Mouse (Mus musculus) monocyte, adult 5-6 weeks (primary cell): ENCODE results near the gene Plvap. TPM values are rescaled to one million over a fixed set of nuclear protein-coding genes. Genes with fewer than 3 reads are reported as not detected.
"Not testable (repeated sequence)": the region's sequence is repeated elsewhere in the genome, so short reads cannot be mapped to it uniquely, and the experiment has no call there.

Experiments used
- ATAC-seq: fragments of 153-309, 156-312 bp; replicated peaks from 2 replicates; pipeline ENCODE4 v1.8.0; 2017; ENCODE audit warnings: mild to moderate bottlenecking; ENCODE audit not compliant: low TSS enrichment, insufficient number of reproducible peaks, severe bottlenecking, poor library complexity, low FRiP score
- total RNA-seq: library from RNA; stranded (forward); fragments of 200-1000, 200-491, 200-594 nt; gene quantifications from 3 replicates; pipeline ENCODE4 v1.2.3, GENCODE M21; 2017

Plvap gene
- total RNA-seq: not detected in 3 replicates

DNA sequence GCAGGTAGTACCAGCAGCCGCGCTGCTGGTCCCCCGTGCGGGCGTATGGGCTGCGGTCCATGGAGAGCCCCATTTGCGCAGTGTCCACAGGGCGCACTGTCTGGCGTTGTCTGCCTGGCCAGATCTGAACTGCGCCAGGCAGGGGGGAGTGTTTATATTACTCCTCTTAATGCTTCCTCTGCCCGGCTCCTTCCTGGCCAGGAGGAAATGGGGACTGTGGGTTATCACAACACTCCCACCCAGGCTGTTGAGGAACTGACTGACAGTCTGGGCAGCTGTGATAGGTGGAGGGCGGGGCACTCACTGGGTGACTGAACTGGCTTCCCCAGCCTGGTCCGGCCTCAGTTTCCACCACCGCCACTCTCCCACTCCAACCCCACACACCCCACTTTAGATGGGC, at the start of gene Plvap:
Gene Plvap (minus strand): TSS at position 109 of the 400 bp plus-strand sequence.
- no peak for ATAC-seq

DNA sequence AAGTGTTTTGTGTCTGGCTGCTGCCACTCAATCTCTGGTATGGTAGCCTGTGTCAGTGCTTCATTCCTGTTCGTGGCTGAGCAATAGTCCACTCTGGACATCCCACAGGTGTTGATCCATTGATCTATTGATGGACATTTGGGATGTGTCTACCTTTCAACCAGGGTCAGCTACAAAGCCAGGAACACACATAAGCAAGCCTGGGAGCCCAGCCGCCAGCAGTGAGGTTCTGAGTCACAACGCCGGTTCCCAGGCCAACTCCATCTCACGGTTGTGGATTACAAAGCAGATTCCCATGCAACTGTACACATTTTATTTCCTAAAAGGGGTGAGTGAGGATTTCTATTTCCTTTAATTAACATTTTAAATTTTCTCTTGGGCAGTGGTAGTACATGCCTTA, 49.2 kb upstream of the Plvap start:
- no peak for ATAC-seq

DNA sequence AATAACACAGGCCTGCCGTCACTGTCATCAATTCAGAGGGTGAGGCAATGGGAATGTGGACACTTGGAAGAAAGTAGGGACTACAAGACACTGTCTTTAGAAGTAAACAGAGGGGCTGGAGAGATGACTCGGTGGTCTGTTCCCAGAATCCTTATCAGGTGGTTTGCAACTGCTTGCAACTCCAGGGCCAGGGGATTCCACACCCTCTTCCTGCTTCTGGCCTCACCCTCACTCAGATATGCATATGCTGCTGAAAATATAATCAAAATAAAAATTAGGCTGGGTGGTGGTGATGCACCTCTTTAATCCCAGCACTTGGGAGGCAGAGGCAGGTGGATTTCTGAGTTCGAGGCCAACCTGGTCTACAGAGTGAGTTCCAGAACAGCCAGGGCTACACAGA, 48.5 kb upstream of the Plvap start:
- ATAC-seq: no peak

DNA sequence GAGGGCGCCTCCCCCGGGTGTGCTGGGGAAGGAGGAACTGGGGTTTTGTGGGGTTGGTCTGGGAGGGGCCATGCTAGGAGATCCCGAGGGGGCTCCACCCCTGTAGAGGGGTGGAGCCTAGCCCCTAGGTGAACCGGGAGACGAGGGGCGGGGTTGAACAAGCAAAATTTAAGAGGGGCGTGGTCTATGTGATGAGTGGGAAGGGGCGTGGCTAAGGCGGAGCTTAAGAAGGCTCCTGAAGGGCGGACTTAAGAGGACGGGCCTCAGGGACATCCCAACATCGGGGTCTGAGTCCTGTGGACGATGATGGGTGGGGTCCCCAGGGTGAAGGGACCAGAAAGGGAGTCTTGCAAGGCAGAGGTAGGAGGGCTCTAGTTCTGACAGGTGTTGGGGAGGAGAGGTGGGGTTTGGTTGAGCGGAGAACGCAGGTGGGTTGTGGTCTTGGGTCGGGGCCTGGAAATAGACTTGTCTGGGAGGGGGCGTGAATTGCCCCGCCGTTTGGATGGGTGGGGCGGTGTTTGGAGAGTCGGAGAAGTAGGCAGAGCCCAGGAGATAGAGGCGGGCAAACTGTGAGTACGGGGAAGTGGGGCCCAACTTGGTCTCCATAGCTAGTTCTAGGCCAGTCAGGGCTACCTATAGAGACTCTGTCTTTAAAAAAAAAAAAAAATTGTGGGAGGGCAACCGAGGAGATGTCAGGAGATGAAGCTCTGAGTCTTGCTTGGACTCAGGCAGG, 47.6 kb upstream of the Plvap start:
- ATAC-seq: peak; percentile 64

DNA sequence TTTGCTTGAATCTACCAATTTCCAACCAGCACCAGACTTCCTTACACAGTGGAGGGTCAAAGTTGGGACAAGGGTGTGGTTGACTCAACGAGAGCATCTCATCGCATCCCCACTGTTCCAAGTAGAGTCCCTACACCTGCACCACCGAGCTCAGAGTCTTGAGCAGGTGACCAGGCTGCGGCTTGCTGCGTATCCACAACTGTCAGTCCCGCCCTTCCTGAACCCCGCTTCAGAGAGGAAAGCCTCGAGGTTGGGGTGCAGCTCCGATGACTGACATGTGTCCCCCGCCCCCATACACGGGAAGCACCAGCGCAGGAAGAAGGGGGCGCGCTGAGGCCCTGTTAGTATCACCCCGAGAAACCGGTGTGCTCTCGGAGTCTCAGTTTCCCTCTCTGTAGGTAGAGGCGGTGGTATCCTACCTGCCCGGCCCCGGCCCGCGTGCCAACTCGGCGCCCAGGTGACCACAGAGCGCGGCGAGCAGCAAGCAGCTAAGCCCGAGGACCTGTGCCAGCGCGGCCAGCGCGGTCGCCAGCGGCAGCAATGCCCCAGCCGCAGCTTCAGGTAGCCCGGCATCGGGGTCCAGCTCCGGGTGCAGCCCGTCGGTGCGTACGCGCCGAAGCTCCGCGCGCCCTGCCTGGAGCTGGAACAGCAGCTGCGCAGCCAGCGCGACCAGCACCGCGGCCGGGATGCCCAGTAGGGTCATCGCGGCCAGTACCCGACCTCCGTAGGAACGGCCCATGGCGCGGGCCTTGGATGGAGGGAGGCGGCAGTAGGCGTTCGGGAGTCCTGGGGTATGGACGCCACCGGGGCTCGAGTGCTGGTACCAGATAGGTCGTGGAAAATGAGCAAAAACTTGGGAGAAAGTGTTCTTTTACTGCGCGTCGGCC, 46.8 kb upstream of the Plvap start, which contains the start of gene Tmem221:
Gene Tmem221 (minus strand): TSS at position 801 of the 887 bp plus-strand sequence.
- no peak for ATAC-seq

DNA sequence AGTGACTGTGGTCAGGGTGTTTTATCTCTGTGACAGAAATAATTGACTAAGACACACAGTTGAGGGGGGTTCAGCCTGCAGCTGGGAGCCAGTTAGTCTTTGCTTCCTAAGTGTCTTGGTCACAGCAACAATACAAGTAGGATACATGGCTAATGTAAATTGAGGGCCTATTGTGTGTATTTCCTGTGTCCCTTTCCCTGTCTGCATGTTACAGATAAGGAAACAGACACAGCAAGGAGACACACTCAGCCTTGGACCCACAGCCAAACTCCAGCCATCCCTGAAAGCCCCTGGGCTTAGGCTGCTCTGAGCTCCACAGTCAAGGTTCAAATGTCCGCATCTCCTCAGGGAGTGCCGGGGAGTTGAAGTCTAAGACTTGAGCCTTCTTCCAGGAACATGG, 43.1 kb upstream of the Plvap start:
- ATAC-seq: no peak

DNA sequence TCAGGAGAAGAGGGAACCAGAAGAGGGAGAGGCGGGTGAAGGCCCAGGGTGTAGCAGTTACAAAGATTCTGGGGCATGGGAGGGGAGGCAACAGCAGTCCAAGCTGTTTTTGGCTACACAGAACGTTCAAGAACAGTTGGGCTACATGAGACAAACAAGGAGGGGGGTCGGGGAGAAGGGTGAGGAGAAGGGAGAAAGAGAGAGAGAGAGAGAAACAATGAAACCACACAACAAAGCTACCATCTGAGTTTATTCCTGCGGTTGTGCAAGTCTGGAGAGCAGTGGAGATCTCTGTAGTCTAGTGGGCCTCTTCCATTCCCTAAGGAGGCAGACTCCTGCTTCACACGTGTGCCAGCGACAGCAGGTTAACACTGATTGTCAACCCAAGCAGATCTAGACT, 42.4 kb upstream of the Plvap start:
- no peak for ATAC-seq

DNA sequence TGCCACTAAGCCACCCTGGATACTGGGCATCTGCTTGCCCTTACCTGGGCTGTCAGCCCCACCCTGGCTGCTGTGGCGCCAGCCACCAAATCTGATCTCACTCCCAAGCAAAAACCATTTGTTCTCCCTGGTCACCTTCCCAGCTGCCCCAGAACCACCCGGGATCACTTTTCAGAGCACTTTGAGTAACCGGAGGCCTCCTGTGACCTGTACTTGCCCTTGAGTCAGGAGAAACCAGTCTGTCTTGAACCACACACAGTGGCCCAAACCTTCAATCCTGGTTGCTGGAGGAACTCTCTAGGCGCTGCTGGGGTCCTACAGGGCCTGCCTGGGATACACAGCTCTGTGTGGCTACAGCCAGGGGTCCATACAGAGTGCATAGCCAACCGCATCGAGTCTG, 41.2 kb upstream of the Plvap start:
- ATAC-seq: no peak

DNA sequence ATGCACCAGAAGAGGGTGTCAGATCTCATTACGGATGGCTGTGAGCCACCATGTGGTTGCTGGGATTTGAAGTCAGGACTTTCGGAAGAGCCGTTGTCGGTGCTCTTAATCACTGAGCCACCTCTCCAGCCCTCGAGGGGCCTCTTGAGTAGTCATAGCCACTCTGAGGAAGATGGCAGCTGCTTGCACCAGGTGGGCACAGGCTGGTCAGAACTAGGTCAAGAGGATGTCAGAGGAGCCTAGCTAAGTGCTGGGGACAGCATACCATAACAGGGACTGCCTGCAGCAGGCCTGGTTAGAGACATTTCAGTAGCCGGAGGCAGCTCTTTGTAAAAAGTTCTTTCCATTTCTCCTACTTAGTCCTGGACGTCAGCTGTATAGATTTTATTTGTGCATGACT, 39.2 kb upstream of the Plvap start:
- no peak for ATAC-seq

DNA sequence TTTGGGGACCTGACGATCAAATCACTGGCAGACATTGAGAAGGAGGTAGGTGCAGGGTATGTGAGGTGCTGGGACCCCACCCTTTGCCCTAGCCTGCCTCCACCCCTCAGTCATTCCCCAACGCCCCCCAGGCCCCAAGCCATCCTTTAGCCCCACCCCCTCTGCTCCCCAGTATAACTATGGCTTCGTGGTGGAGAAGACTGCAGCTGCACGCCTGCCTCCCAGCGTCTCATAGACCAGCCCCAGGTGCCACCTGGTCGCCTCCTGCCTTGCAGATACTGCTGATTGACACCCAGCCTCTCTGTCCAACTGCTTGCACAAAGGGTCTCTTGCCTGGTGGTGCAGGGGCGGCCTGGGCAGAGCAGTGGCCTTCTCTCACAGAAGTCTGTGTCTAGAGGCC, 36.0 kb upstream of the Plvap start:
- no peak for ATAC-seq

DNA sequence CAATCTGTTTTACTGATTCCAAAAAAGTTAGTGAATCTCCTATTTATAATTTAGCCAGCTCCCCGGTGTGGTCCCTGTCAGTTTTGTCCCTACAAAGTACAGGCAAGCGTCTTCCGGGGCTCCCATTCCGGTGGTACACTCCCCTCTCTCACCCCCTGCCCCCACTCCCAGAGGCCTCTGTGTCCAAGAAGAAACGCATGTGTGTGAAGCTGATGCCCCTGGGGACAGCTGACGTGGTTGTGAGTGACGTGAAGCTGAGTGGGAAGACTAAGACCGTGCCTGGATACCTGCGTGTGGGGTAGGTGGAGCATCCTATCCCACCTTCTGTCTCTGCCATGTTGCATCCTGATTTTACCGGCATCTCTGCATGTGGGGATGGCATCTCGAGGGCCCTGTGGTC, 33.5 kb upstream of the Plvap start:
- no peak for ATAC-seq

DNA sequence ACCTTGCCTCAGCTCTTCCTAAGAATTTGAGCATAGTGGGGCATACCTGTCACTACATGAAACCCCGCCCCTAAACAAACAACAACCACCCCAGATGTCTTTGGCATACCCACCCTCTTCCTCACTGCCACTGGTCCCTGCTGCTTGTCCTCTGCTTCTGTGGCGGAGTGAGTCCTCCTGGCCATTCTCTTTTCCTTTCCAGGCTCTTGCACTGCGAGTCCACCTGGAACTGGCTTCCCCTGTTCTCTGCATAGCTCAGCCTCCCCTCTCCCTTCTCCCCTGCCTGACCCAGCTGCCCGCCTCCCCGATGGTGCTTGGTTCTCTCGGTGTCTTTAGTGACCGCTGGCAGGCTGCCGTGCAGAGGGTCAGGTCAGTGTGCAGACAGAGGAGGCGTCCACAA, 32.2 kb upstream of the Plvap start:
- ATAC-seq: no peak

DNA sequence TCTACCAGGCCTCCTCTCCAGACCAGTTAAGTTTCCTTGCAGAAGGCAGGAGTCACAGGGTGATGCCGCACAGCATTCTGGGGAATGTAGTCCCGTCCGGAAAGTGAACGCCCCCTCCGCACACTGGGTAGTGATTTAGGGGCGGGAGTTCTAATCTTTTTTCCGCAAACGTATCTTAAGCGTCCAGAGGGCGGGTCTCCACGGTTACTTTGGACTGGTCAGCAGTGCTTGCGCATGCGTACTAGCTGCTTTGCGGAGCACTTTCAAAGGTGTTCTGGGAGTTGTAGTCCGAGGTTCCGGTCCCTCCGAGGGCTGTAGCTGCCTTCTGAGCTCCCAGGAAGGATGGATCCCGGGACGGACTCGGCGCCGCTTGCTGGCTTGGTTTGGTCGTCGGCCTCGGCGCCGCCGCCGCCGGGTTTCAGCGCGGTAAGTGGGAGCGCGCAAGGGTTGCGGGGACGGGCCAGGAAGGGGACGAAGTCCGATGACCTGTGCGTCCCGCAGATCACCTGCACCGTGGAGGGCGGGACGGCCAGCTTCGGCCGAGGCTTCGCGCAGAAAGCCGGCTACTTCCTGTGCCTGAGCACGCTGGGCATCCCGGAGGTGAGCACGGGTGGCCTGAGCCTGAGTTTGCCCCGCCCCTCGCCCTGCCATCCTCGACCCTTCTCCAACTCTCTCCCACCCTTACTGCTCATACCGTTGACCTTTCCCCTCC, 31.2 kb upstream of the Plvap start, which contains the start of gene Mvb12a:
Gene Mvb12a (plus strand): TSS at position 291 of the 712 bp plus-strand sequence.
- ATAC-seq: peak; percentile 95

DNA sequence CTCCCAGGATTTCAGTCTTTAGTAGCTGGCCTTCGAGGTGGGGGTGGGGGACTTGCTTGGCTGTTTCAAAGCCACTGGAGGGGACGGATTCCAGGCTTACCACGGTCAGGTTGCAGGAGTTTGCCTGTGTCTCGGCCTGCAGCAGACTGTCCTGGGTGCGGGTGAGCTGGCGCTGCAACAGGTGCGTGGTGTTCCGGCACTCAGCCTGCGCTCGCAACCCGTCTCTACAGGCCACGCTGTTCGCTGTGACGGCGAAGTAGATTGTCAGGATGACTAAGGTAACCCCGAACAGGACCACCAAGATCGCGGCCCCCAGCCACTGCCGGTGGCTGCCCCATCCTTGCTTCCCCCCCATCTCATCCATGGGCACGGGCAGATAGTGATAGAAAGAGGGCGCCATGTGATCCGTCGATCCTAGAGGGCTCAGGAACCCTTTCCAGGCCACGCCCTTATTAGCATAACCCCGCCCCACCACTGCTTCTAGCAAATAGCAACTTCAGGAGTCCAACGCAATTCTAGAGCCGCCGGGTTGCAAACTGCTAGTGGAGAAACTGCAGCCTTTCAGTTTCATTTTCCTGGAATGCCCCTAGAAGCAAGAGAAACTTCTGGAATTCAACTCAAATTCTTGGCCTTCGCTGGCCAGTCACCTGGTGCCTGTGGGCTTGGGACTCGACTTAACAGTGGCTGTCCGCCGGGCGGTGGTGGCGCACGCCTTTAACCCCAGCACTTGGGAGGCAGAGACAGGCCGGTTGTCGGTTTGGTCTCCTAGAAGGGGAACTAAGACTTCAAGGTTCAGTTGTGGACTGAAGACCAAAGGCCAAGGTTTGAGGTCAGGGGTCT, 25.7 kb upstream of the Plvap start, which contains the start of gene Bst2:
Gene Bst2 (minus strand): TSS at position 429 of the 840 bp plus-strand sequence.
- peak; percentile 88 for ATAC-seq

DNA sequence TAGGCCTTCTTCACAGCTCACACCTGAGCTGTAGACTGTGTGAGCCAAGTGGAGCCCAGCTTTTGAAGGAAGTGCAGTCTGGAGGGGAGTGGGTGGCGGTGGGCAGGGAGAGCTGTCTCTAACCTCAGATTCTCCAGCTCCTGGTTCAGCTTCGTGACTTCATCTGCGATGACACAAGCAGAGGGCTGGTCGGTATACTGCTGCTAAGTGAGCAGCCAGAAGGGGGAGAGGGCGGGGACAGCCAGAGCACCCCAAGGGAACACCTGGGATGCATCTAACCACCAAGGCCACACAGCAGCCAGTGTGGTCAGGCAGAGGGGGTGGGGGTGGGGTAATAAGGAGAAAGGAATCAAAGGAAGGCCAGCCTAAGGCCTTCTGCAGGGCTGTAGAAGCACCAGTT, 24.1 kb upstream of the Plvap start:
- ATAC-seq: no peak

DNA sequence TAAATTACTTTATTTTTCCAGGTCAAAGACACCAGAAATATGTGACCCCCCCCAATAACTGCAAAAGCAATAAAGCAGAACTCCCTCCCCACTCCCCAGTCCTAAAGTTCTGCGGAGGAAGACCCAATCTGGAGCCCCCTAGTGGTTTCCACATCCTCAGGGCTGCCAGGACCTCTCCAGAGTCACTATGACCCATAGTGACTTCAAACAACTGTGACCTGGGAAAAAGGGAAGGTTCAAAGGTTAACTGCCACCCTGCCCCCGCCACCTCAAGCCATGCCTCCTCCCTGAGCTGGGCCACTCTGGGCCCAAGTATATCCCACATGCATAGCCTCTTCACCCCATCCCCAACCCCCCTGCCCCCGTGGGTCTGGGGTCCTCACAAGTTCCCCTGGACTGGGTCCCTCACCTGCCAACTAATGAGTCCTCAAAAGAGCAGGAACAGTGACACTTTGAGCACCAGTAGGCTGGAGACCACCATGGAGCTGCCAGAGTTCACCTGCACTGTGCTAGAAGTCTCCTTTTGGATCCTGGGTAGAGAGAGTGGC, 22.8 kb upstream of the Plvap start:
- no peak for ATAC-seq

DNA sequence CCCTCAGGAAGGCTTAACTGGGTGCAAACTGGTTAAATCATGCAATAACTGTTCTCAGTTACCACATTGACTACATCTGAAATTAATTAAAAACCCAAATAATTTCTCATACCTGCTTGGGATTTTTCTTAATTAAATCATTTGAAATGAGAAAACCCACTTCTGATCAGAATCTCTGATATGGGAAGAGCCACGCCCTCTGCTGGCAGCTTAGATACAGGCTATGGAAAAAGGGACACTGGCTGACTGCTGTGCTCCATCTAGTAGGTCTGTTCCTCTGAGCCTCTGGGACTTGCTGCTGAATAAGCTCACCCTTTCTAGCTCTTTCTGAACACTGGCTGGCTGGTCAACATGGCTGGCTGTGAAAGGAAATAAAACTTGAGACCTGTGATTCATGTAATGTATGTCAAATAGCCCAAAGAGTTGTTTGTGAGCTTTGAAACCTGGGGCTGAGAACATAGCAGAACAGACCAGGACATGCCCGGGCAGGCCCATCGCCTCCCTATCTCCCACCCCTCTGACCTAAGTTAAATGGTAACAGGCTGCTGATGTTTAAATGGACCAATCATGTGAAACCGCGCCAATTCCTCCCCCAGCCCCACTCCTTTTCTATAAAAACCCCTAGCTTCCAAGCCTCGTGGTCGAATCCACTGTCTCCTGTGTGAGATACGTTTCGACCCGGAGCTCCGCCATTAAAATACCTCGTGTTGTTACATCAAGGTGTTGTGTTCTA, 19.3 kb upstream of the Plvap start:
- ATAC-seq: not testable (repeated sequence)
